Mouse (Mus musculus): ENCODE measurements around the gene Ifit1. TPM values are rescaled to one million over a fixed set of nuclear protein-coding genes. Genes with fewer than 3 reads are reported as not detected.
"Not testable (repeated sequence)": the region's sequence is repeated elsewhere in the genome, so short reads cannot be mapped to it uniquely, and the experiment has no call there.

Gene Ifit1
- polyA plus RNA-seq (2012; rRNA removed) = 8.7 and 9.9 TPM in 2 replicates

- no peak for DNase-seq (ENCODE audit: low spot score)
Observed at GRCm38 (mm10) chr19:34640623-34641022, at the start of gene Ifit1, which contains the start of gene Ifit1bl2. Gene Ifit1, plus strand, starts transcription at chr19:34640871. Gene Ifit1bl2, minus strand, starts transcription at chr19:34640743.

- DNase-seq (ENCODE audit: low spot score) = no peak
Observed at GRCm38 (mm10) chr19:34593456-34593855, 47.2 kb upstream of the Ifit1 start.

DNA sequence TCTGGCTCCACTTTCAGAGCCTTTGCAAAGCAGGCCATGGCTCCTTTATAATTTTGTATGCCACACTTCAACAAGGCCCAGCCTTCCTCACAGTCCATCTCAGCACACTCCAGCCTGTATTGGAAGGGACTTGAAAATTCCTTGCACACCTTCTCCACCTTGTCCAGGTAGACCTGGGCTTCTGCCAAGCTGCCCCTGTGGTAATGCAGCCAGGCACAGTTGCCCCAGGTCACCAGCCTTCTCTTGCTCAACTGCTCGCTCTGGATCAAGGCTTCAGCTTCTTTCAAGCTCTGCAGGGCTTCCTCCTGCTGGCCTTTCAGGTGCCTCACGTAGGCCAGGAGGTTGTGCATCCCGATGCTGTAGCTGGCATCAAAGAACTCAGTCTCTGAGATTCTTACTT is 46.1 kb upstream of the Ifit1 start:
- DNase-seq (ENCODE audit: low spot score) = not testable (repeated sequence)

DNA sequence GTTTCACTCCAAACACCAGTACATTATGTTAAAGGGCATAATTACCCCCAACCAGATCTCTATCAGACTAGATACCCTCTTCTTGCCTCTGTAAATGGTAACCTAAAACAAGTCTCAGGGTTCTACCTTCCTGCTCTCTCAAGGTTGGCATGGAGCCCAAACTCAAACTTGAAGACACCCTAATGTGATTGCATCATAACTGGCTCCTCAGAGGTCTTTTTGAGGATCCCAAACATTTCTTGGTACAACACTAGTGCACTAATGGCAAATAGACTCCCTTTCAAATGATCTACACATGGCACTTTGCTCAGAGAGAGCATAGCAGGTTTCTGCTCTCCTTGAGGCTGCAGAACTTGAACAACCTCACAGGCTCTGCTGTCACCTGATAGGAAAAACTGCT is 43.9 kb upstream of the Ifit1 start:
- no peak for DNase-seq (ENCODE audit: low spot score)

- no peak for DNase-seq (ENCODE audit: low spot score)
Observed at GRCm38 (mm10) chr19:34598341-34598740, 42.3 kb upstream of the Ifit1 start.

- not testable (repeated sequence) for DNase-seq (ENCODE audit: low spot score)
Observed at GRCm38 (mm10) chr19:34599250-34599649, 41.4 kb upstream of the Ifit1 start.

DNA sequence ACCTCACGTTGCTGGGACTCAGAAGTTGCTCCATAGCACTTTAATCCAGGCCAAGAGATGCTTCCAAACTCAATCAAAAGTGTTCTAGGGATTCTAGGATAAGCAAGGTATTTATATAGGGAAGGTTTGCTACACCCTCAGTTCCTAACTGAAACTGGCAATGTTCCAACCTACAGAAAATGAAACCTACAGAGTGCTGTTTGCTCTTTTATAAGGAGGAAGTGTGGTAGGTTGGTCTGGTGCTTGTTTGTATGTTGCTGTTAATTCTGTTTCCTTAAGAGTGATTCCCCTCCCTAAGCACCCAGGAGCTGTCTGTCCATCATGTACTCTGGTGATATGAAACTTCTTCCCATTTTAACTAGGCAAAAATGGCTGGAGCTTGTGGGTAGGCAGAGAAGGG is 38.8 kb upstream of the Ifit1 start, which contains the start of gene Ifit1bl1:
Ifit1bl1 (minus strand) TSS at position 69 of the 400 bp plus-strand sequence.
- DNase-seq (ENCODE audit: low spot score) = not testable (repeated sequence)

GRCm38 (mm10) chr19:34605472-34605871 is 35.2 kb upstream of the Ifit1 start:
- no peak for DNase-seq (ENCODE audit: low spot score)

DNA sequence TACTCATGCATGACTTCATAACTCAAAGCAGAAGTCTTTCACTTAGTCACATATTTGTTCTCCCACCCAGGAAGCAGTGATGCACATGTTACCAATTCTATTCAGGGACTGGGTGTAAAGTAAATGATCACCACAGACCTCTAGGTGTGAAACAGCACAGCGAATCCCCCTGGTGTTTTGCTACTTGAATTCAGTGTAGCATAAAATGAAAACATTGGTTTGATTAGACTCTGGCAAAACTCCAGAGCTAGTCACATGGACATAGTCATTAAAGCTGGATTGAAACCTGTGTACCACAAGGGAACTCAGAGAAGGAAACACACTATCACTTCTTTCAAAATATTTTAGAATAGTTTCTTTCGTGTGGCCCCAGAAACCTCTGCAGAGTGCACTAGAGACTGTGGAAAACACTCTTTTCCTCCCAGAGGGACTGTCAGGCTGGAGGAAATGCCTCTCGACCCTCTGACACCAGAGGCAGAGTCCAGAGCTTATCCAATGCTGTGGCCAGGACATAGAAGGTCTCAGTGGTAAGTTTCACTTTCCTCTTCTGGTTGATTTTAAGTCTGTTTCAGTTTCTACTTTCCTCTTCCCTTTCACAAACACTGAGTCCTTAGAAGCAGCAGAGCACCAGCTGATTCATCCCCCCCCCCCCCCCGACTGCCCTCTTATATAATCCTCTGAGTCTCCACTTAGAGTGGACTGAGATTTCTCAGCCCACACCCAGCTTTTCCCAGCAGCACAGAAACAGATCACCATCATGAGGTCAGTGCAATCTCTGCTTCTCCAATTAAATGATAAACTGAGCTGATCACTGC is 33.2 kb upstream of the Ifit1 start, which contains the start of gene Ifit3b:
Ifit3b (plus strand) TSS at position 734 of the 815 bp plus-strand sequence.
- DNase-seq (ENCODE audit: low spot score) = not testable (repeated sequence)

- DNase-seq (ENCODE audit: low spot score) = not testable (repeated sequence)
Observed at GRCm38 (mm10) chr19:34610118-34610517, 30.6 kb upstream of the Ifit1 start.

- DNase-seq (ENCODE audit: low spot score) = not testable (repeated sequence)
Observed at GRCm38 (mm10) chr19:34612243-34613001, 28.2 kb upstream of the Ifit1 start.

DNA sequence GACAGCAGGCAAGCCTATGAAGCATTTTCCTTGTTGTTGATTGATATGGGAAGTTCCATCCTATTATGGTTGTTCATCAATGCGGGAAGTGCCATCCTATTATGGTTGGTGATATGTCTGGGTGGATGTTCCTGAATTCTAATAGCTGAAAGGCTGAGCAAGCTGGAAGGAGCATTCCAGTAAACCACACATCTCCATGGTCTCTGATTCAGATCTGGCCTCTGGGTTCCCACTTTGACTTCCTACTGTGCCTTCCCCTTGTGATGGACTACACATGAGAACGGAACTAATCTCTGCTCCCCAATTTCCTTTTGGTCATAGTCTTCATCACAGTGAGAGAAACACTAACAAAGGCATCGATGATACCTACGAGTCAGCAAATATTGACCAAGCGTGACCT is 19.8 kb upstream of the Ifit1 start:
- DNase-seq (ENCODE audit: low spot score) = no peak

DNA sequence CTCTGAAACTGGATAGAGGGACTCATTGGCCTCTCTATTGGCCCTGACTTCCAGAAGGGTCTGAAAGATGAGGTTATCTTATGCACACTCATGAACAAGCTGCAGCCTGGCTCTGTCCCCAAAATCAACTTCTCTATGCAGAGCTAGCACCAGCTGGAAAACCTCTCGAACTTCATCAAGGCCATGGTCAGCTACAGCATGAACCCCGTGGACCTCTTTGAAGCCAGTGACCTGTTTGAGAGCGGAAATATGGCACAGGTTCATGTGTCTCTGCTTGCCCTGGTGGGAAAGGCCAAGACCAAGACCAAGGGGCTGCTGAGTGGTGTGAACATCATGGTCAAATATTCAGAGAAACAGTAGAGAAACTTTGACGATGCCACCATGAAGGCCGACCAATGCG is 16.9 kb upstream of the Ifit1 start:
- DNase-seq (ENCODE audit: low spot score) = no peak

- no peak for DNase-seq (ENCODE audit: low spot score)
Observed at GRCm38 (mm10) chr19:34624663-34625062, 16.0 kb upstream of the Ifit1 start.

GRCm38 (mm10) chr19:34627496-34627895 is 13.2 kb upstream of the Ifit1 start:
- no peak for DNase-seq (ENCODE audit: low spot score)

DNA sequence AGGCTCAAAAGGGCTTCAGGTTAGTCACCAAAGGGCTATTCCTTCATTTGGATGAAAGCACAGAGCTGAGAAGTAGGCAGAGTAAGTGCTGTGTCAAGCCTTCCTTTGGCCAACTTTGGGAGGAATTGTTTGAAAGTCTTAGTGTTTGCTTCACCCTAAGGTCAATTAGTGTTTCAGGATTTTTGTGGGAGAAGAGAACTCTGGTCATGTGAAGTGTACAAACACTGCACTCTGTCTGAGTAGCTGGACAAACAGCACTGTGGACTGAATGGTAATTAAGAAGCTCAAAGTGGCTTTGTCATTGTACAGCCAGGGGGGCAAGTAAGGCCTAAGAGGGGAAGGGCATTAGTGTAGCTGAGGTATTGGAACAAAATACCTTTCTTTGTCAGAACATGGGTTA is 9.2 kb upstream of the Ifit1 start:
- no peak for DNase-seq (ENCODE audit: low spot score)

- DNase-seq (ENCODE audit: low spot score) = no peak
Observed at GRCm38 (mm10) chr19:34633484-34633883, 7.2 kb upstream of the Ifit1 start.

DNA sequence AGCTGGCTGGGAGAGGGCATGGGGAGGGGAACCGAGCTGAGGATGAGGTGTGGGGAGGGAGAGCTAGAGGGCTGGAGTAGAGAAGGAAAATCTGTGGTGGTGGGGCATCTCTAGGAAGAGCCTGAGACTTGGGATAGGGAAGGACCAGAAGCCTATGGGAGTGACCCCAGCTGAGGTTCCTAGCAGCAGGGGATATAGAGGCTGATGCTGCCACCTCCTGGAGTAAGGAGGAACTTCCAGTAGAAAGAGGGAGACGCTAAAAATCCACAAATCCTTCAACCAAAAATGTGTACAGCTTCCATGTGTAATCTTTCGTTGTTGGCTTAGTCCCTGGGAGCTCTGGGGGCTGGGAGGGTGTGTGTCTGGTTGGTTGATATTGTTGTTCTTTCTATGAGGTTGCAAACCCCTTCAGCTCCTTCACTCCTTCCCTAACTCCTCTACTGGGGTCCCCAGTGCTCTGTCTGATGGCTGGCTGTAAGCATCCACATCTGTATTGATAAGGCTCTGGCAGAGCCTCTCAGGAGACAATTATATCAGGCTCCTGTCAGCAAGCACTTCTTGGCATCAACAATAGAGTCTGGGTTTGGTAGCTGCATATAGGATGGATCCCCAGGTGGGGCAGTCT is 3.6 kb upstream of the Ifit1 start:
- DNase-seq (ENCODE audit: low spot score) = no peak

GRCm38 (mm10) chr19:34642616-34643015 is 1.9 kb downstream of the Ifit1 start:
- no peak for DNase-seq (ENCODE audit: low spot score)

DNA sequence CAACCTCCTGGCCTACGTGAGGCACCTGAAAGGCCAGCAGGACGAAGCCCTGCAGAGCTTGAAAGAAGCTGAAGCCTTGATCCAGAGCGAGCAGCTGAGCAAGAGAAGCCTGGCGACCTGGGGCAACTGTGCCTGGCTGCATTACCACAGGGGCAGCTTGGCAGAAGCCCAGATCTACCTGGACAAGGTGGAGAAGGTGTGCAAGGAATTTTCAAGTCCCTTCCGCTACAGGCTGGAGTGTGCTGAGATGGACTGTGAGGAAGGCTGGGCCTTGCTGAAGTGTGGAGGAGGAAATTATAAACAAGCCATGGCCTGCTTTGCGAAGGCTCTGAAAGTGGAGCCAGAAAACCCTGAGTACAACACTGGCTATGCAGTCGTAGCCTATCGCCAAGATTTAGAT is 7.0 kb downstream of the Ifit1 start:
- DNase-seq (ENCODE audit: low spot score) = not testable (repeated sequence)

- no peak for DNase-seq (ENCODE audit: low spot score)
Observed at GRCm38 (mm10) chr19:34650276-34650675, 9.6 kb downstream of the Ifit1 start.

DNA sequence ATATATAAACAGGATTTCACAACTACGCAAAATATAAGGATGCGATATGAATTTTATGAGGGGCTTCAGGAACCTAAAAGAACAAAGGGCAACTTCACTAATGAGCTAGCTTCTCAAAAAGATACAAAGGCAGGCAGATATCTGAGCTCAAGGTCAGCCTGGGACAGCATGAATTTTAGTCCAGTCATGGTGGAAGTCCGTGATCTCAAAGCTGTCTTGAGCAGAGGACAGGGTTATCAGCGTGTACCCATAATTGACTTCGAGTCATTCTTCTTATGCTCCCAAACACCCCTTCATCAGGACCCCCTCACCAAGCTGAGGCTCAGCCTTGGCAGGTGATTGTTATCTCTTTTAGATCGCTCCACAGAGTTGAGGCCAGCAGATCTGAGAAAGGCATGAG is 10.3 kb downstream of the Ifit1 start:
- no peak for DNase-seq (ENCODE audit: low spot score)

Data from urinary bladder, adult 2 months (tissue).